Mouse (Mus musculus): Measurements from ENCODE around the gene Nme7.

- TF ChIP-seq CTCF (IDR thresholded peaks at IDR 0.05; ENCODE audit: borderline replicate concordance, insufficient read depth, low read depth, low read length) (no peak), POLR2A (IDR thresholded peaks at IDR 0.05; ENCODE audit: borderline replicate concordance, insufficient read depth, low read length) (no peak)
Measured at GRCm38 (mm10) chr1:164482833-164483232, 178.9 kb downstream of the Nme7 start.
